Mouse (Mus musculus): ENCODE measurements around the gene Gpank1. TPM values are rescaled to one million over a fixed set of nuclear protein-coding genes. Genes with fewer than 3 reads are reported as not detected.
"Not testable (repeated sequence)": the region's sequence is repeated elsewhere in the genome, so short reads cannot be mapped to it uniquely, and the experiment has no call there.

Gpank1 gene
- polyA plus RNA-seq, 1 experiment from 2014 or later = 19.4 TPM

GRCm38 (mm10) chr17:35123287-35123686, 2.0 kb downstream of the Gpank1 start:
- 92% methylated on average over 9 of the region's 9 CpGs for WGBS
- not testable (repeated sequence) for ATAC-seq (ENCODE audit: low FRiP score, low TSS enrichment); H3K27me3 ChIP-seq (ENCODE audit: control insufficient read depth, insufficient read depth, low read length); H3K4me2 ChIP-seq (replicated peaks; ENCODE audit: low read depth, low read length); H3K4me3 ChIP-seq (ENCODE audit: low read length); H3K9me3 ChIP-seq (ENCODE audit: control insufficient read depth, low read length); H3K9ac ChIP-seq (ENCODE audit: low read depth, low read length); H3K27ac ChIP-seq (ENCODE audit: low read depth, low read length)
- Histone ChIP-seq H3K36me3 (ENCODE audit: control insufficient read depth, insufficient read depth, low read length) (peaks cover 28% of the 10 kb centered on the region), H3K4me1 (ENCODE audit: control insufficient read depth, insufficient read depth, low read length) (peaks cover 33% of the 10 kb centered on the region)

- not testable (repeated sequence) for H3K4me3 ChIP-seq (ENCODE audit: low read length); H3K4me2 ChIP-seq (replicated peaks; ENCODE audit: low read depth, low read length); H3K9me3 ChIP-seq (ENCODE audit: control insufficient read depth, low read length); H3K27ac ChIP-seq (ENCODE audit: low read depth, low read length); H3K9ac ChIP-seq (ENCODE audit: low read depth, low read length); ATAC-seq (ENCODE audit: low FRiP score, low TSS enrichment); H3K27me3 ChIP-seq (ENCODE audit: control insufficient read depth, insufficient read depth, low read length)
- Histone ChIP-seq H3K4me1 (ENCODE audit: control insufficient read depth, insufficient read depth, low read length) (peaks cover 37% of the 10 kb centered on the region), H3K36me3 (ENCODE audit: control insufficient read depth, insufficient read depth, low read length) (peaks cover 19% of the 10 kb centered on the region; the same call in 1 of the 2 replicates)
- WGBS = 93% methylated on average over 12 of the region's 12 CpGs
These were observed 3.1 kb downstream of the Gpank1 start for GRCm38 (mm10) chr17:35124261-35124896.

GRCm38 (mm10) chr17:35125081-35125480, 3.8 kb downstream of the Gpank1 start:
- H3K4me1 ChIP-seq (ENCODE audit: control insufficient read depth, insufficient read depth, low read length) = peaks cover 33% of the 10 kb centered on the region
- no peak overlapping the region for H3K27ac ChIP-seq (ENCODE audit: low read depth, low read length)
- H3K9ac ChIP-seq (ENCODE audit: low read depth, low read length) = peak overlapping the region; percentile 86; the same call in 1 of the 2 replicates
- WGBS = 96% methylated on average over 1 of the region's 1 CpGs
- peaks cover 15% of the 10 kb centered on the region; the same call in 1 of the 2 replicates for H3K36me3 ChIP-seq (ENCODE audit: control insufficient read depth, insufficient read depth, low read length)
- no peaks in the 10 kb centered on the region for H3K27me3 ChIP-seq (ENCODE audit: control insufficient read depth, insufficient read depth, low read length)
- H3K4me2 ChIP-seq (replicated peaks; ENCODE audit: low read depth, low read length) = no peak overlapping the region
- ATAC-seq (ENCODE audit: low FRiP score, low TSS enrichment) = no peak
- no peak overlapping the region; the same call in 1 of the 2 replicates for H3K4me3 ChIP-seq (ENCODE audit: low read length)
- no peaks in the 10 kb centered on the region for H3K9me3 ChIP-seq (ENCODE audit: control insufficient read depth, low read length)

GRCm38 (mm10) chr17:35125578-35125977, 4.3 kb downstream of the Gpank1 start:
- Histone ChIP-seq H3K4me2 (replicated peaks; ENCODE audit: low read depth, low read length) (peak overlapping the region; percentile 80), H3K4me3 (ENCODE audit: low read length) (peak overlapping the region; percentile 70), H3K9ac (ENCODE audit: low read depth, low read length) (peak overlapping the region; percentile 86), H3K36me3 (ENCODE audit: control insufficient read depth, insufficient read depth, low read length) (peaks cover 17% of the 10 kb centered on the region; the same call in 1 of the 2 replicates), H3K9me3 (ENCODE audit: control insufficient read depth, low read length) (no peaks in the 10 kb centered on the region), H3K4me1 (ENCODE audit: control insufficient read depth, insufficient read depth, low read length) (peaks cover 29% of the 10 kb centered on the region; the same call in 1 of the 2 replicates), H3K27ac (ENCODE audit: low read depth, low read length) (peak overlapping the region; percentile 82; the same call in 1 of the 2 replicates), H3K27me3 (ENCODE audit: control insufficient read depth, insufficient read depth, low read length) (no peaks in the 10 kb centered on the region)
- WGBS = 33% methylated on average over 6 of the region's 6 CpGs
- ATAC-seq (ENCODE audit: low FRiP score, low TSS enrichment) = no peak

GRCm38 (mm10) chr17:35126206-35126611, 5.0 kb downstream of the Gpank1 start, which contains the start of gene D17H6S53E:
TSS of gene D17H6S53E (plus strand) at chr17:35126373.
- Histone ChIP-seq H3K27ac (ENCODE audit: low read depth, low read length) (peak within 1 kb of the TSS; percentile 82), H3K4me2 (replicated peaks; ENCODE audit: low read depth, low read length) (peak within 1 kb of the TSS; percentile 80), H3K27me3 (ENCODE audit: control insufficient read depth, insufficient read depth, low read length) (no peaks in the 10 kb centered on the region), H3K4me1 (ENCODE audit: control insufficient read depth, insufficient read depth, low read length) (peaks cover 29% of the 10 kb centered on the region; the same call in 1 of the 2 replicates), H3K9ac (ENCODE audit: low read depth, low read length) (peak within 1 kb of the TSS; percentile 86), H3K36me3 (ENCODE audit: control insufficient read depth, insufficient read depth, low read length) (peaks cover 17% of the 10 kb centered on the region; the same call in 1 of the 2 replicates), H3K4me3 (ENCODE audit: low read length) (peak within 1 kb of the TSS; percentile 70), H3K9me3 (ENCODE audit: control insufficient read depth, low read length) (no peaks in the 10 kb centered on the region)
- peak; percentile 60 for ATAC-seq (ENCODE audit: low FRiP score, low TSS enrichment)
- 0% methylated on average over 36 of the region's 36 CpGs for WGBS

- Histone ChIP-seq H3K27me3 (ENCODE audit: control insufficient read depth, insufficient read depth, low read length) (no peaks in the 10 kb centered on the region), H3K36me3 (ENCODE audit: control insufficient read depth, insufficient read depth, low read length) (peaks cover 17% of the 10 kb centered on the region; the same call in 1 of the 2 replicates), H3K4me1 (ENCODE audit: control insufficient read depth, insufficient read depth, low read length) (peaks cover 33% of the 10 kb centered on the region; the same call in 1 of the 2 replicates), H3K9me3 (ENCODE audit: control insufficient read depth, low read length) (no peaks in the 10 kb centered on the region), H3K4me3 (ENCODE audit: low read length) (peak overlapping the region; percentile 70), H3K9ac (ENCODE audit: low read depth, low read length) (peak overlapping the region; percentile 86; the same call in 1 of the 2 replicates), H3K27ac (ENCODE audit: low read depth, low read length) (peak overlapping the region; percentile 82; the same call in 1 of the 2 replicates), H3K4me2 (replicated peaks; ENCODE audit: low read depth, low read length) (peak overlapping the region; percentile 80)
- WGBS = 67% methylated on average over 13 of the region's 13 CpGs
- no peak for ATAC-seq (ENCODE audit: low FRiP score, low TSS enrichment)
These were observed 5.8 kb downstream of the Gpank1 start for GRCm38 (mm10) chr17:35127017-35127416.

GRCm38 (mm10) chr17:35128996-35129395, 7.7 kb downstream of the Gpank1 start:
- Histone ChIP-seq H3K27ac (ENCODE audit: low read depth, low read length) (no peak overlapping the region), H3K9me3 (ENCODE audit: control insufficient read depth, low read length) (no peaks in the 10 kb centered on the region), H3K4me1 (ENCODE audit: control insufficient read depth, insufficient read depth, low read length) (peaks cover 26% of the 10 kb centered on the region; the same call in 1 of the 2 replicates), H3K36me3 (ENCODE audit: control insufficient read depth, insufficient read depth, low read length) (peaks cover 12% of the 10 kb centered on the region; the same call in 1 of the 2 replicates), H3K27me3 (ENCODE audit: control insufficient read depth, insufficient read depth, low read length) (no peaks in the 10 kb centered on the region), H3K9ac (ENCODE audit: low read depth, low read length) (no peak overlapping the region), H3K4me3 (ENCODE audit: low read length) (no peak overlapping the region), H3K4me2 (replicated peaks; ENCODE audit: low read depth, low read length) (no peak overlapping the region)
- ATAC-seq (ENCODE audit: low FRiP score, low TSS enrichment) = no peak
- 46% methylated on average over 11 of the region's 11 CpGs for WGBS

- no peaks in the 10 kb centered on the region for H3K27me3 ChIP-seq (ENCODE audit: control insufficient read depth, insufficient read depth, low read length)
- no peak for ATAC-seq (ENCODE audit: low FRiP score, low TSS enrichment)
- no peak overlapping the region for H3K27ac ChIP-seq (ENCODE audit: low read depth, low read length)
- peaks cover 8% of the 10 kb centered on the region; the same call in 1 of the 2 replicates for H3K36me3 ChIP-seq (ENCODE audit: control insufficient read depth, insufficient read depth, low read length)
- no peak overlapping the region for H3K9ac ChIP-seq (ENCODE audit: low read depth, low read length)
- WGBS = 88% methylated on average over 8 of the region's 8 CpGs
- H3K9me3 ChIP-seq (ENCODE audit: control insufficient read depth, low read length) = no peaks in the 10 kb centered on the region
- no peak overlapping the region for H3K4me3 ChIP-seq (ENCODE audit: low read length)
- peaks cover 22% of the 10 kb centered on the region; the same call in 1 of the 2 replicates for H3K4me1 ChIP-seq (ENCODE audit: control insufficient read depth, insufficient read depth, low read length)
- H3K4me2 ChIP-seq (replicated peaks; ENCODE audit: low read depth, low read length) = no peak overlapping the region
These were observed 9.8 kb downstream of the Gpank1 start for GRCm38 (mm10) chr17:35131038-35131437.

Measured in kidney, embryonic 14.5 days (tissue).